Mouse (Mus musculus): ENCODE results near the gene Gm21190.
"Not testable (repeated sequence)": the region's sequence is repeated elsewhere in the genome, so short reads cannot be mapped to it uniquely, and the experiment has no call there.

- not testable (repeated sequence) for TF ChIP-seq CTCF, EP300 (IDR thresholded peaks at IDR 0.05; ENCODE audit: low read depth)
Observed at GRCm38 (mm10) chr5:15482815-15483214, 46.2 kb downstream of the Gm21190 start.
